Mouse (Mus musculus) retina, postnatal 7 days (tissue): Measurements from ENCODE around the gene Eif3a.

Experiments
- DNase-seq: peaks from one replicate; pipeline ENCODE4 v3.0.0-alpha.2; 2012; ENCODE audit warnings: low read depth, low spot score

The Eif3a gene

GRCm38 (mm10) chr19:60790551-60791161 is at the start of gene Eif3a:
TSS of gene Eif3a (minus strand) at chr19:60790658.
- DNase-seq = peak; percentile 92

GRCm38 (mm10) chr19:60837747-60838146 is 47.3 kb upstream of the Eif3a start:
- peak; percentile 57 for DNase-seq

- no peak for DNase-seq
Observed at GRCm38 (mm10) chr19:60818677-60819076, 28.2 kb upstream of the Eif3a start.

GRCm38 (mm10) chr19:60813133-60813532 is 22.7 kb upstream of the Eif3a start:
- no peak for DNase-seq

GRCm38 (mm10) chr19:60812036-60812389 is 21.6 kb upstream of the Eif3a start:
- DNase-seq = no peak

- DNase-seq = peak; percentile 79
Observed at GRCm38 (mm10) chr19:60811098-60812035, 20.9 kb upstream of the Eif3a start, which contains the start of gene Fam45a. TSS of gene Fam45a (plus strand) at chr19:60811585.

- DNase-seq = no peak
Observed at GRCm38 (mm10) chr19:60809927-60810326, 19.5 kb upstream of the Eif3a start.

- no peak for DNase-seq
Observed at GRCm38 (mm10) chr19:60804903-60805302, 14.4 kb upstream of the Eif3a start.

- DNase-seq = no peak
Observed at GRCm38 (mm10) chr19:60799867-60800569, 9.6 kb upstream of the Eif3a start.

GRCm38 (mm10) chr19:60797415-60797814 is 7.0 kb upstream of the Eif3a start:
- no peak for DNase-seq

- peak; percentile 56 for DNase-seq
Observed at GRCm38 (mm10) chr19:60795244-60795643, 4.8 kb upstream of the Eif3a start.

- DNase-seq = no peak
Observed at GRCm38 (mm10) chr19:60793170-60793707, 2.8 kb upstream of the Eif3a start.

- DNase-seq = no peak
Observed at GRCm38 (mm10) chr19:60791164-60791563, 706 bp upstream of the Eif3a start.

GRCm38 (mm10) chr19:60789919-60790506 is 445 bp downstream of the Eif3a start:
- no peak for DNase-seq

- no peak for DNase-seq
Observed at GRCm38 (mm10) chr19:60789452-60789851, 1.0 kb downstream of the Eif3a start.

- DNase-seq = no peak
Observed at GRCm38 (mm10) chr19:60788214-60788960, 2.1 kb downstream of the Eif3a start.

GRCm38 (mm10) chr19:60787465-60788150 is 2.9 kb downstream of the Eif3a start:
- DNase-seq = no peak

GRCm38 (mm10) chr19:60784712-60785111 is 5.7 kb downstream of the Eif3a start:
- no peak for DNase-seq

- no peak for DNase-seq
Observed at GRCm38 (mm10) chr19:60782034-60782433, 8.4 kb downstream of the Eif3a start.

GRCm38 (mm10) chr19:60773366-60773765 is 17.1 kb downstream of the Eif3a start:
- DNase-seq = no peak
